Mouse (Mus musculus) spleen, adult 12 weeks (tissue): ENCODE data around the gene Wdr49.
A peak's percentile ranks its signal among the peaks of the same experiment; 100 is the strongest.

Experiments
- DNase-seq: peaks from one replicate; pipeline ENCODE4 v3.0.0; 2022; ENCODE audit warnings: low spot score

Wdr49 gene

DNA sequence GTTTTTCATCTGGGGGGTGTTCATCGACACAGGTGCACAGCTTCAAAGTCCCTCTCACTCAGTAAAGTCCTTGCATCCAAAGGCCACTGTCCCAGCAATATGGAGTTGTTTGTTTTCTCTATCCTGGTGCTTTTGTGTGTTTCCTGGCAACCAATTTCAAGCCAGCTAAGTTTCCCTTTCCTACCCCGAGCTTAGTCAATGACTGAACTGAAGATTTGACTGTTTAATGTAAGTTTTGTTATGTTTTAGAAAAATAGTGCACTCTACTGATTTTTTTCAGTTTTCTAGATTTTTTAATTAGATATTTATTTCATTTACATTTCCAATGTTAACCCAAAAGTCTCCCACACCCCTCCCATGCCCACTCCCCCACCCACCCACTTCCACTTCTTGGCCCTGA is at the start of gene Wdr49:
Wdr49 (minus strand) TSS at position 101 of the 400 bp plus-strand sequence.
- DNase-seq, result no peak

- DNase-seq, result no peak
Measured at GRCm38 (mm10) chr3:75531074-75531473, 49.1 kb upstream of the Wdr49 start.

- no peak for DNase-seq
Measured at GRCm38 (mm10) chr3:75522527-75522926, 40.6 kb upstream of the Wdr49 start.

- DNase-seq, result no peak
Measured at GRCm38 (mm10) chr3:75521314-75521713, 39.4 kb upstream of the Wdr49 start.

GRCm38 (mm10) chr3:75517631-75518250 is 35.8 kb upstream of the Wdr49 start:
- no peak for DNase-seq

DNA sequence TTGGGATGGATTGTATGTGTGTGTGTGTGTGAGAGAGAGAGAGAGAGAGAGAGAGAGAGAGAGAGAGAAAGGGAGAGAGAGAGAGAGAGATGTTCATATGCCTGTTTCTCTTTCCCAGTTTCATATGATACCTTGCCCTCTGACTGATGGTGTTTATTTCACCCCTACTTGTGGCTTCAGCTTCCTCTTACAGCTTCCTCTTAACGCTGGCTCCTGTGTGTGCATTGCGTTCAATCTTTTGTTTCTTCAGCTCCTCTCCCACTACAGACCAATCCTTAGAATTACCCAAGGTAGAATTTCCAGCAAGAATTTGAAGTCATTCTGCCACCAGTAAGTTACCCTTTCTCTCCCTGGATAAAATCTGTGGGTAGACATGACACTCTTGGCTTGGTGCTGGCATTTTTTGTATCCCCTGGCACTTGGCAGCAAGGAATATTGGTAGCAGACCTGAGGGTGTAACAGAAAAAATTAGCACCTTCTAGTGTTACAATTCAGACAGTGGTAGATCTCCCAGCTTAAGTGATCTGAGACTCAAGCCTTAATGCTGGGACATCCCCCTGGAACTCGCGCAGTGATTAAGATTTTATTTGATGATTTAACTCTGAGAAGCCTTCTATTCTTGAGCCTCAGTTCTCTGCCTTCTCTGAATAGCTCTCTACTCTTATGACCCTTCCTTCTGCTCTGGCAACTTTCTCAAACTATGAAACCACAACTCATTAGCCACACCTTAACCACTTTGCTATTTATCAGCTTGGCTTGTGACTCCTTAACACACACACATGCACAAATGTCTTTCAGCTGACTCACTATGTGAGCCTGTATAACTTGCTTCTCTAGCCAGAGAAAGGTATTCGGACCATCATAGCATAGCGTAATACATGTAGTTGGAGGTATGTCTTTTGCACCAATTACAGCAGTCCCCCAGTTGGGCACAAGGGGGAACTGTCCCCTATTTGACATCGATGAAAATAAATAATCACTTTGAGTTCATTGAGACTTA is 17.3 kb upstream of the Wdr49 start:
- DNase-seq, result peak; percentile 0

DNA sequence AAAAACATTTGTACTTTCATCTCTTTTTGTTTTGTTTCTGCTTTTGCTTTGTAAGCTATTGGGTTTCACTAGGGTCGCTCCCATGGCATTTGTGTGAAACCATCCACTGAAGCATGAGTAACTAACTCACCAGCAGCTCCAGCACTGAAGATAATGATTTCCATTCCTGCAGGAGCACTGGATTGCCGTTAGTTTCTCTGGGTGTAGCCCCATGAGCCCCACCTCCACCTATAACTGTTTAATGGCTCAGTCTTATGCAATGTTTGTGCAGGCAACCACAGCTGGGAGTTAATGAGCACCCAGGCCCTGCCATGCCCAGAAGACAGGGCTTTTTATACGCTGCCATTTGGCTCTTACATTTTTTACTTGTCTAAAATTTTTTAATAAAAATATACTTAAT is 11.0 kb upstream of the Wdr49 start:
- no peak for DNase-seq

DNA sequence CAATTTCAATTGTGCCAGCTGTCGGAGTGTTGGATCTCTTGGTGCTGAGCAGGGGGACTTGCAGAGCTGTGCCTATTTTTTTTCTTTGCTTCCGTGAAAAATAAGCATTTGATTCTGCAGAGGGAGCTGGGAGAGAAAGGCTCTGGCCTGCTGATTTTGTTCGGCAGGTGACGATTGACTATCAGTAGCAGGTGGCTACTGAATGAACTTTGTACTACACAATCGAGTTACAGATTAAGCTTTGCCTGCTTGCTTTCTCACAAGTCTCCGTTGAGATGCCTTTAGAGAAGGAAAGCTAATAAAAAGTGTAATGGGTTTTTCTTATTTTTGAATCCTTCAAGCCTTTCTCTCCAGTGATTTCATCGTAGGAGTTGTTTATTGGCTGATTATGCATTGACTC is 6.8 kb downstream of the Wdr49 start:
- no peak for DNase-seq

- no peak for DNase-seq
Measured at GRCm38 (mm10) chr3:75474657-75475056, 7.3 kb downstream of the Wdr49 start.

DNA sequence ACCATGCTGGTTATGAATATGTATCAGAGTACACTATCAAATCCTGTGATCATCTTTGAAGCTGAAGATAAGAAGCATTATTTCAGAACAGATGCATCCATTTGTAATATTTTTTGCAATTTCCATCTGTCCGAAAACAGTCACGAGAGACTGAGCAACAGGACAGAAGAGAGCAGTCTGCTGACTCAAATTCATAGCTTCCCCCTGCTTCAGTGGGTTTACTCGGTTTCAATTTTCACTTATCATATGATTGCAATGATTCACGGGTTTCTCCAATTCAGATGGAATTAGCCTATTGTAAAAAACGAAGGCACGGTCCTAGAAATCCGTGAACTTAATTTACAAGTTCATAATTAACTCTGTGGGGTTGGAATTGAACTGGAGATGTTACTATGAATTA is 13.8 kb downstream of the Wdr49 start:
- DNase-seq, result no peak

GRCm38 (mm10) chr3:75430564-75431181 is 51.3 kb downstream of the Wdr49 start:
- DNase-seq, result no peak

- DNase-seq, result no peak
Measured at GRCm38 (mm10) chr3:75395918-75396317, 86.0 kb downstream of the Wdr49 start.

GRCm38 (mm10) chr3:75395121-75395895 is 86.6 kb downstream of the Wdr49 start:
- DNase-seq, result no peak

GRCm38 (mm10) chr3:75394487-75394886 is 87.5 kb downstream of the Wdr49 start:
- DNase-seq, result no peak

- no peak for DNase-seq
Measured at GRCm38 (mm10) chr3:75381776-75382175, 100.2 kb downstream of the Wdr49 start.

DNA sequence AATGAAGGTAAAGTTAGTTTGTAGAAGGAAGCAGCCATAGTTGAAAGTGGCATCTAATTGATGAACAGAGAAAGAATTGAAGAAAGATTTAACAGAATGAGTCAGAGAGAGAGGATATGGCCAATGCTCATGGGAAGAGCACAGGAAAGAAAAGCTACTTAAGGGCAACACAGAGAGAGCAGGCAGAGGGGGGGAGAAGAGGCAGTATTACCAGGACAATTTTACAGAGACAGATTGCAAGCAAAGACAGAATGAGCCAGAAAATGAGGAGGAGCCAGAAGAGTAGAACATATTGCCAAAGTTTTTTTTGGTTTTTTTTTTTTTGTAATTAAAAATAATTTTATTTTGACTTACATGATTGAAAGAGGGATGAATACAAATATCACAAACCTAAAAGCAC is 128.0 kb downstream of the Wdr49 start:
- no peak for DNase-seq

GRCm38 (mm10) chr3:75337196-75337595 is 144.8 kb downstream of the Wdr49 start:
- no peak for DNase-seq

DNA sequence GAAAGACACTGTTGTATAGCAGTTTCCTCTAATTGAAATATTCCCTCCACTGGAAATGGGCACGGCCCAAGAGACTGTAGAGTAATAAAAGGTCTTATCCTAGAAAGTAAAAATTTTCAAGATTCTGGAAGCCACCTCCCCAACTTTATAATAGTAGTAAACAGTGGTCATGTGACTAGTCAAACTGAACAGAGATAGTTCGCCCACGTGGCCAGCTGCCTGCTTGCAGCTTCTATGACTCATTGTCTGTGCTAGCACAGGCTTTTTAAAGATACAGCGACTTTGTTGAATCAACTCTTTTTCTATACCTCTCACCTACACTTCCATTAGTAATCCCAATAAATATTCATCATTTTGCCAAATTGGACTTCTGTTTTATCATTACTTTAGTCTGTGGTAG is 161.0 kb downstream of the Wdr49 start:
- DNase-seq, result no peak

DNA sequence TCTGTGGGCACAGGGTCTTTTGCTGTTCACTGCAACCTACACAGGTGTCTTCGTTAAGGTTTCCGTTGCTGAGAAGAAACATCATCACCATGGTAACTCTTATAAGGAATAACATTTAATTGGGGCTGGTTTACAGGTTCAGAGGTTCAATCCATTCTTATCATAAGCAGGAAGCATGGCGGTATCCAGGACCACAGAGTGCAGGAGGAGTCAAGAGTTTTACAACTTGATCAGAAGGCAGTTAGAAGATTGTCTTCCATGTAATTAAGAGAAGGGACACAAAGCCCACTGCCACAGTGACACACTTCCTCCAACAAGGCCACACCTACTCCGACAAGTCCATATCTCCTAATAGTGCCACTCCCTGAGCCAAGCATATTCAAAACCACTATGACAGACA is 173.1 kb downstream of the Wdr49 start:
- no peak for DNase-seq

- no peak for DNase-seq
Measured at GRCm38 (mm10) chr3:75308228-75308627, 173.7 kb downstream of the Wdr49 start.

GRCm38 (mm10) chr3:75305584-75305983 is 176.4 kb downstream of the Wdr49 start:
- DNase-seq, result no peak

GRCm38 (mm10) chr3:75304621-75305020 is 177.3 kb downstream of the Wdr49 start:
- DNase-seq, result no peak
